Mouse (Mus musculus) CD4-positive helper T cell, adult 2 months (primary cell): ENCODE measurements around the gene Gstm2.
"Not testable (repeated sequence)": the region's sequence is repeated elsewhere in the genome, so short reads cannot be mapped to it uniquely, and the experiment has no call there.

Experiments used
- DNase-seq: peaks from one replicate; pipeline ENCODE4 v3.0.0-alpha.2; 2012; ENCODE audit warnings: low read depth, missing footprints, low spot score

Gstm2 gene

GRCm38 (mm10) chr3:107996576-107996975 lies 10.3 kb upstream of the Gstm2 start:
- DNase-seq, result no peak

DNA sequence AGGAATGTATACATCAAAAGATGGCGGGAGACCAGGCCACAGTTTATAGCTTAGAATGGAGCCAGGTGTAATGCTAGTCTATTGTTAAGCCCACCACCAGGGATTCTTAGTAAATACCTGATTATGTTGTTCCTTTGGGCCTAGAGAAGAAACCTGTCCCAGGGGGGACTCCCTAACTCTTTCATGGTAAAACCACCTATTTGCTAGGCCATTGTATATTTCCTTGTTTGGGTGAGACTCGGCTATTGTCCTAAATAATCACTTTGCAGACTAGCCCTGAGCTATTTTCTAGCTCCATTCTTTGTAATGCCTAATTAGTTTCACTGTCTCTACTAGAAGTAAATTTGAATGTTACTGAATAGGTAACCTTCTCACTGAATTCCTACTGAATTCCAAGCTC lies 9.7 kb upstream of the Gstm2 start:
- not testable (repeated sequence) for DNase-seq

- DNase-seq, result not testable (repeated sequence)
Observed at GRCm38 (mm10) chr3:107985141-107985540, 1.1 kb downstream of the Gstm2 start.

DNA sequence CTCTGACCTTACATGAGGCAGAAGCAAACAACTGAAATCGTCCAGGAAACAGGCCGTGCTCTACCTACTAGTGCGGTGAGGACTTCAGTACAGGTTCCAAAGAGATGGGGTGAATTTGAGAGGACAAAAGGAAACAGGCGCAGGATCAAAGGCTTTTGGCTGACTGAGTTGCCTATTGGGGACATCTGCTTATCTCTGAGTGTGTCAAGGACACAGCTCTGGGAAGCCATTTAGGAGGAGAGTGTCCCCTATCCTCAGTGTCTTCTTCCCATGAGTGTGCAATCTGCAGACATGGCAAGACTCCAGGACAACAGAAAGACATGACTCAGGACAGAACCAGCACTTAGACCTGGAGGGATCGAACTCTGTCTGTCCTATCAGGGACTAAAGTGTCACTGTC lies 1.8 kb downstream of the Gstm2 start:
- no peak for DNase-seq

- DNase-seq, result no peak
Observed at GRCm38 (mm10) chr3:107983771-107984170, 2.5 kb downstream of the Gstm2 start.

DNA sequence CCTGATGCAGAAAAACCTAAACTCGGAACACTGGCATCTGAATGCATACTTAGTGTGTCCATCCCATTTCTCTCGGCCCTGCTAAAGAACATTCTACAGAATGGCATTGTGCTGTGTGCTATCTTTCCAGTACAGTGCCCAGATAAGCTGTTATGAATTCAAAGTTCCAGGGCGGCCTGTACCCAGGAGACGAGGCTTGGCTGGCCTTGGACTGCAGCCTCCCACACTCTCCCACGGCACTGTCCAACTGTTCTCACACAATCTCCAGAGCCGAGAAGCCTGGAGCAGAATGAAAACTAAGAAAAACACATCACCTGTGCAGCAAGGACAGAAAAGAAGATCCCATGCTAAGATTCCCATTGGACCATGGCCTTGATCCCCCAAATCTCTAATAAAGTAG lies 3.5 kb downstream of the Gstm2 start:
- DNase-seq, result no peak

GRCm38 (mm10) chr3:107981261-107981660 lies 5.0 kb downstream of the Gstm2 start:
- no peak for DNase-seq

DNA sequence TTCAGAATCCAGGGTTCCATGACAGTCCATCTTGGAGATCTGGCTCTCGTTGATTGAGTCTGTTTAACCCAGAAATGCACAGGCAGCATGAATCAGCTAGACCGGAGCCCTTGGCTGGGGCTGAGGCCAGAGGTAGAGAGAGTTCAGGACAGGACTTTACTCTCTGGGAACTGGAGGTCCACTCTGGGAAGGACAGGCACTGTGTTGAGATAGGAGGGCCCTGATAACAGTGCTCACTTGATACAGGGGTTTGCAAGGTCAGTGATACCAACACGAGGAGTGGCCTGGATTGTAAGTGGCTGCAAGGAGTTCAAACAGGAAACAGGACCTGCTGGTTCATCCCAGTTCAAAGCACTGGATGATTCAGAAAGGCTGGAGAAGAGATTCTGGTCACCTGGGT lies 8.6 kb downstream of the Gstm2 start:
- no peak for DNase-seq

GRCm38 (mm10) chr3:107974237-107974636 lies 12.0 kb downstream of the Gstm2 start:
- DNase-seq, result no peak

DNA sequence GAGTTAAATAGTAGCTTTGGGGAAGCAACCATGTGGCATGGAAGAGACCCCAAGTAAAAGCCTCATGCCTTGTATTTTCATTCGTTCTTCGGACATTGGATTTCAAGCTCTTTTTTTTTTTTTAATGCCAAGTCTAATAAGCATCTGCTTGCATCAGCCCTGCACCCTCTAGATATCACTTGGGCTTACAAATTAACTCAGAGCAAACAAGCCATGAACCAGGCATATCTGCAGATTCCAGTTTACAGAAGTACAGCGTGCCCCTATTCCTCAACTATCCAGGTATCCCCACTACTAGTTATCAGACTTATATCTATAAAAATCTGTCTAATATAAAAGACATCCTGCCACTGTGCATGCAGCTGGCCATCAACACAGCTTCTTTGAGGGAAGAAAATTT lies 14.2 kb downstream of the Gstm2 start:
- no peak for DNase-seq

DNA sequence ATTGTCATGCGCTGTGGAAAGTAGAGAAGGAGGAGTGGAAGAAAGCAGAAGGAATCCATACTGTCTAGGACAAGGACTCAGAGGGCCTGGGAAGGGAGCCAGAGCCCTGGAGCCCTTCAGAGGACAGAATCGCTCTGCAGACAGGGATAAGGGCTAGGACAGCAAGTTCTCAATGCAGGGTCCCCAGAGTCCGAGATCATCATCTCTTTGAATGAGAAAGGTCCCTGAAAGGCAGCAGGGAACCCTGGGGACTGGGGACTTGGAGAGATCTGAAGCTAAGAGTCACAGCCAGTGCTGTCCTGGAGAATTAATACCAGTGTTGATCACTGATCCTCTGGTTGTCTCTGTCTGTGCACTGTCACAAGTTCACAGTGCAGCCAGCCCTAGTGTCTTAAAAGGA lies 15.2 kb downstream of the Gstm2 start:
- not testable (repeated sequence) for DNase-seq

GRCm38 (mm10) chr3:107968724-107969395 lies 17.4 kb downstream of the Gstm2 start, which contains the start of gene Gstm3:
TSS of gene Gstm3 (minus strand) at chr3:107969283.
- no peak for DNase-seq

GRCm38 (mm10) chr3:107966631-107967030 lies 19.6 kb downstream of the Gstm2 start:
- DNase-seq, result no peak

DNA sequence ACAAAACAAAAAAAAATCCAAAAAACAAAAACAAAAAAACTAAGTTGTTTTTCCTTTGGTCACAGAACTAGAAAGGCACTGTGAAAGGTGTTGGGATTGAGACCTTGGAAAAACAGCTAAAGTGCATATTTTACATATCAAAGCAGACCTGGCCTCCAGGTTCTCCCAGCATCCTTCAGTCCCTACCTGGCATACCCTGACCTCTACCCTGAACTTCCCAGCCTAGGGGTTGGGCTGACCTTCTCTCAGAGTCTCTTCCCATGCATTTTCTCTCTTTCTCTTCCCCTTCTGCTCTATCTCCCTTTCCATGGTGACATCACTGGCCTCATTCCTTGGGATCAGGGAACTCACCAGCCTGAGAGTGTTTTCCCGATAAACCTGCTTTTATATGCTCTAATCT lies 20.7 kb downstream of the Gstm2 start:
- DNase-seq, result no peak

GRCm38 (mm10) chr3:107964656-107965308 lies 21.5 kb downstream of the Gstm2 start:
- no peak for DNase-seq

DNA sequence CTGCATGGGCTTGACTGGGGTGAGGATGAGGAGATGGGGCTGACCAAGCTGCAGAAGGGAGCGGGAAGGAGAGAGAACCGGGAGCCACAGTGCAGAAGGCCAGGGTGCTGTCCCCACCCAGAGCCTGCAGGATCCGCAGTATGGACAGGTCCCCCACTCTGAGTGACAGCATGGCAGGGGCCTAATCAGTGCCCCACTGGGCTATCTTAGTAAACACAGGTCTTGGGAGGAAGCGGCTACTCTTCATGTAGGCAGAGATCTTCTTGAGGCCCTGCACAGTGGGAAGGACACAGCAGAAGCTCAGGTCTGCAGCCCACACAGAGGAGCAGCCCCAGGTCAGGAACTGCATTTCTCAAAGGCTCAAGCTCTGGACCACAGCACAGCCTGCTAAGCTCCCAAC lies 22.2 kb downstream of the Gstm2 start:
- DNase-seq, result no peak

- not testable (repeated sequence) for DNase-seq
Observed at GRCm38 (mm10) chr3:107955260-107955659, 31.0 kb downstream of the Gstm2 start.

DNA sequence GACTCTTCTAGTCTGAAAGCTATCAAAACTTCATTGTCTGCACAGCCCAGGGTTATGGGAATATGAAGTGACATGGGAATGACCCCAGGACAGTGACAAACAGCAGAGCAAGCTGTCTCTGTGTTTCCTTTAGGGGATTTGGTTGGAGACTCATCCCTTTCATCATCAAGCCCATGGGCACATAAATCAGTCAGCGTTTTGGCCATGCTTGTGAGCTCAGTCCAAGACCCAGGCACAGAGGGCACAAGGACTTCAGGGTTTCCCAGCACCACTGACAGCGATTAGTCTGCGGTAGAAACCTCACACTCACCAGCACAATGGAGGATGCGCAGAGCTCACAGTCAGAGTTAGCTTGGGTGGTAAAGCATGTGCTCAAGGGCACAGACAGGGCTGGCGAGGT lies 32.3 kb downstream of the Gstm2 start:
- no peak for DNase-seq

DNA sequence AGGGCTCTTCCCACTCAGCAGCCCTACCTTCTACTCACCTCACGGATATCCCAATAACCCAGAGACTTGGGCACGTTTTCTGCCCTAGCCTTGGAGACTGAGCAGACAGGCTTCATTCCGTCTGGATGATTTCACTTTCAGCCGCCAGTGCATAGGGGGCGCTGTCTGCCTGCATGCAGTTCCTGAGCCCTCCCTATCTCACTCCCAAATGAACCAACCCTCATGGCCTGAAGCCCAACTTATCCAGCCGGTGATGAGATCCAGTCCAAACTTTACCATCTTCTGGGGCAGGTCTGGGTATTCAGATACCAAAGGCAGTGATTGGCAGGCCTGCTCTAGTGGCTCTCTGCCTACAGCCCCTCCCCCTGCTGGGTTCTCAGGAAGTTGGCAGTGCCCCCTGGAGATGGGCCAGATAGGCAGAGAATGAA lies 32.9 kb downstream of the Gstm2 start:
- DNase-seq, result no peak

DNA sequence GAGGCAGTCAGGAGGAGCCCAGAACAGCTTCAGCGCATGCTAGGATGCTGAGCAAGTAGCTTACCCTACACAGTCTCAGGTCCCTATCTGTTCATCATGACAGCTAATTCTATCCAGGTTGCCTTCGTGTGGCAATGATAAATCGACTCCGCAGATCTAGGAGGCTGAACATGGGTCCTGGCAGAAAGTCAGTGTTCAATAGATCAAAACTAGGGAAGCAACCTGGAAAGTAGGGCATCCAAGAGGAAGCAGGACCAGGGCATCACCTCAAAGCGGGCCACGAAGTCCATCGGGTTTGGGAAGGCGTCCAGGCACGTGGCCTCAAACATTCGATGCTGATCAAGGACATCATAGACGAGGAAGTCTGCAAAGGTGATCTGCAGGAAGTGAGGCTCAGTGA lies 35.7 kb downstream of the Gstm2 start:
- no peak for DNase-seq

GRCm38 (mm10) chr3:107949461-107949860 lies 36.8 kb downstream of the Gstm2 start:
- DNase-seq, result not testable (repeated sequence)

DNA sequence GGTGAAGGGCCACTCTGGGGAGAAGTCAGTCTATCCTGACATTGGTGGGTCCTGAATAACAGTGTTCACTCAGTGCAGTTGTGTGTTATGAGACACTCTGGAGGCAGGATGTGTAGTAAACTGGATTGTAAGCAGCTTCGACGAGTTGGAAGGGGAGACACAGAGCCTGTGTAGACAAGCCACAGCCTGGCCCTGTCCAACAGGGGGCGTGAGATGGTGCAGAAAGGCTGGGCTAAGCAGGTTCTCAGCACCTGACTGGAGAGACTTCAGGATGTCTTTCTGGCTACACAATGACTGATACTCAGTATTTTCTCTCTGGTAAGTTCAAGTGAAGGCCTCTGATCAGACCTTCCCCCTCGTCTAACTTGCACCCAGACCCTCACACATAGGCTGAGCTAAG lies 40.5 kb downstream of the Gstm2 start:
- DNase-seq, result no peak

DNA sequence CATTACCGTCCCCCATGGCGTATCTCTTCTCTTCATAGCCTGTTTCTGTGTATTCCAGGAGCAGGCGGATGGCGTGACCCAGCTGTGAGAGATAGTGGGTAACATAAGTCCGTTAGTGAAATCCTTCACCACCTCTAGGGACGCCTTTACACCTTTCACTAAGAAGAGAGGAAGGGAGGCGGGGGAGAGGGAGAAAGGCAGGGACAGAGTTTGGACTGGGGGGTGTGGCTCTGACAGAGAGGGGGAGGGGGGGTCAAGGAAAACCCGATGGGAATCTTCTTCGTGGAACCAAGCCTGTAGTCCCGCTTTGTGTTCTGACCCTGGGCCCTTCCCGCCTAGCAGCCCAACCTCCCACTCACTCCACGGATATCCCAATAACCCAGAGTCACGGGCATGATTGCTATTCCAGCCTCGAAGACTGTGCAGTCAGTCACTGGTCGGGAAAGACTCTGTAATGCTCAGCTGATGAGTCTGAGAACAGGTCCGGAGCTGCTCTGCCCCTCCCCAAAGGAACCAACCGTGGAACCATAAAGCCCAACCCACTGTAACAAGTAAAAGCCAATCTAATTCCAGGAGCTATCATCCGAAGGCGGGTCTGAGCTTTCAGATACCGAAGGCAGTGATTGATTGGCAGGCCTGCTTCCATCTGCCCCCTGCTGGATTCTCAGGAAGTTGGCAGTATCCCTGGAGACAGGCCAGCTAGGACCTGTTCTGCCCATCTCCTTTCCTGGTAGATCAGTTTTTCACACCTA lies 42.8 kb downstream of the Gstm2 start, which contains the start of gene Gstm6:
Gstm6 (minus strand) TSS at position 511 of the 752 bp plus-strand sequence.
- no peak for DNase-seq
